Mouse (Mus musculus) heart, adult 2 months (tissue): ENCODE data around the gene Pramel6. TPM values are rescaled to one million over a fixed set of nuclear protein-coding genes. Genes with fewer than 3 reads are reported as not detected.
A peak's percentile ranks its signal among the peaks of the same experiment; 100 is the strongest.
"Not testable (repeated sequence)": the region's sequence is repeated elsewhere in the genome, so short reads cannot be mapped to it uniquely, and the experiment has no call there.

Source experiments
- DNase-seq, 2 experiments: peaks; one replicate each; pipeline ENCODE4 v3.0.0; 2021
- H3K27ac ChIP-seq: fragments of 200-600 bp; 2 replicates; pipeline ENCODE4 v1.8.1; 2022
- H3K27me3 ChIP-seq: fragments of 200-500 bp; 2 replicates; pipeline ENCODE4 v1.6.1; 2012; ENCODE audit warnings: mild to moderate bottlenecking, low read length, inconsistent platforms, mixed read lengths; ENCODE audit not compliant: control insufficient read depth, insufficient read depth
- H3K36me3 ChIP-seq: fragments of 200-500 bp; 2 replicates; pipeline ENCODE4 v1.6.1; 2012; ENCODE audit warnings: low read length, inconsistent platforms; ENCODE audit not compliant: control insufficient read depth, insufficient read depth
- H3K4me1 ChIP-seq: fragments of 200-500 bp; 2 replicates; pipeline ENCODE4 v1.6.1; 2011; ENCODE audit warnings: low read length; ENCODE audit not compliant: control insufficient read depth, insufficient read depth
- H3K4me3 ChIP-seq: fragments of 200-600 bp; 2 replicates; pipeline ENCODE4 v1.8.1; 2022
- H3K79me2 ChIP-seq: fragments of 200-500 bp; replicated peaks from 2 replicates; pipeline ENCODE4 v1.6.1; 2012; ENCODE audit warnings: mild to moderate bottlenecking, inconsistent platforms, low read length, moderate library complexity, mixed read lengths; ENCODE audit not compliant: control insufficient read depth, insufficient read depth
- H3K9ac ChIP-seq: fragments of 200-500 bp; 2 replicates; pipeline ENCODE4 v1.6.1; 2012; ENCODE audit warnings: low read depth, mild to moderate bottlenecking, control low read depth, inconsistent platforms, low read length, mixed read lengths
- CTCF ChIP-seq: fragments of 200-600 bp; IDR thresholded peaks from 2 replicates; pipeline ENCODE4 v1.8.1; 2022; ENCODE audit warnings: antibody characterized with exemption, mild to moderate bottlenecking, moderate library complexity
- EP300 ChIP-seq: fragments of 200-500 bp; IDR thresholded peaks from 2 replicates; pipeline ENCODE4 v1.6.1; 2011; ENCODE audit warnings: low read depth, low read length, control low read depth; ENCODE audit not compliant: insufficient read depth
- POLR2A ChIP-seq: fragments of 200-500 bp; IDR thresholded peaks from 2 replicates; pipeline ENCODE4 v1.6.1; 2011; ENCODE audit warnings: mild to moderate bottlenecking, low read depth, low read length, control low read depth; ENCODE audit not compliant: insufficient read depth
- WGBS: fragments of 180-500 bp; shearing (Covaris S2); methylation state at CpG from one replicate; pipeline ENCODE4 v1.1.7; 2018; 5-methylcytosine and 5-hydroxymethylcytosine counted together
- intact Hi-C: fragments of 180-260 bp; cut with DNase I; formaldehyde crosslinking; loops from one replicate; pipeline ENCODE4 v1.15.1; 2025
- long read RNA-seq: library from polyadenylated mRNA; stranded (forward); transcript quantifications from one replicate; pipeline ENCODE4 v2.0.0, GENCODE M21; 2021
- polyA plus RNA-seq: library from polyadenylated mRNA; depleted of rRNA; stranded (reverse); fragments of >200 nt; gene quantifications from 2 replicates; pipeline ENCODE4 v1.2.3, GENCODE M21; 2012; rRNA removed
- total RNA-seq, 2 experiments: library from RNA; stranded (reverse); gene quantifications; 2 replicates each; pipeline ENCODE4 v1.2.3; 2021

The Pramel6 gene
- not detected for total RNA-seq
- not detected in 2 replicates for polyA plus RNA-seq
- long read RNA-seq, result 0 reads

DNA sequence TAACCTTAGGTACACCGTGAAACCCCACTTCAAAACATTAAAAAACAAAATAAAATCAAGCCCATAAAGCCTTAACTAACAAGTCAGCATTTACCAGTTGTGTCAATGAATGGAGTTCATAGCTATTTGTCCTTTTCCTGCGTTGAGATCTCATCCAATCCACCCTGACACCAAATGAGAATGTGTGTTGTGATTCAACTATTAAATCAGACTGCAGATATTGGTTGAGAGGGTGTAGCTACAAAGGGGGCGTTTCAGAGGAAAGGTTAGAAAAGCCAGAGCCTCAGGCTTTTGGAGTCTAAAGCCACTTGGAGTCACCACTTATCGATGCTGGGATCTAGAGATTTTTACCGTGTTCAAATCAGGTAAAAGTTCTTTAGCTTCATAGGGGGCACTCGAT, at the start of gene Pramel6:
Gene Pramel6 (plus strand): TSS at position 301 of the 400 bp plus-strand sequence.
- intact Hi-C loops, result no loop called here
- no peaks in the 10 kb centered on the region for H3K4me1 ChIP-seq
- WGBS, result 73% methylated on average over 6 of the region's 6 CpGs
- no peak within 1 kb of the TSS for H3K4me3 ChIP-seq
- H3K27ac ChIP-seq, result no peak within 1 kb of the TSS
- no peak within 1 kb of the TSS for H3K9ac ChIP-seq
- no peaks in the 10 kb centered on the region for H3K27me3 ChIP-seq
- no peaks in the 10 kb centered on the region for H3K36me3 ChIP-seq
- DNase-seq, result no peak
- TF ChIP-seq POLR2A (no peak), CTCF (no peak), EP300 (no peak)
- H3K79me2 ChIP-seq, result no peaks in the 10 kb centered on the region

DNA sequence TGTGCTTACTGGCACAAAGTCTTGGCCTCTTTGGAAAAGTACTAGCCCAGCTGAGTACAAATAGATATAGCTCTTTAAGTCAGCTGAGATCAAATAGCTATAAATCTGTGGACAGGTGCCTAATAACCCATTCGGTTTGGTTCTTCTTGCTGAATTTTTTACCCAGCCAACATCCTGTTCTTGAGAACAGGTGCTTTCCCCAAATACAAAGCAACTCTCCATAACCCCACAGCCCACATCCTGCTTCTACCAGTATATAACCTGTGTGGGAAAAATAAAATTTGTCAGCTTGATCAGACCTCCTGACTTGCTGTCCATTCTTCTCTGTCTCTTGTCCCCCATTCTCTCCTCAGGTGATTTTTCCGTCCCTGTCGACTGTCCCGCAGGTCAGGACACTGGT, 44.6 kb upstream of the Pramel6 start:
- TF ChIP-seq POLR2A (no peak), CTCF (no peak), EP300 (no peak)
- H3K27ac ChIP-seq, result no peak overlapping the region
- 88% methylated on average over 4 of the region's 4 CpGs for WGBS
- no peaks in the 10 kb centered on the region for H3K27me3 ChIP-seq
- H3K79me2 ChIP-seq, result no peaks in the 10 kb centered on the region
- H3K4me1 ChIP-seq, result no peaks in the 10 kb centered on the region
- H3K36me3 ChIP-seq, result no peaks in the 10 kb centered on the region
- DNase-seq, result no peak
- no peak overlapping the region for H3K4me3 ChIP-seq
- no peak overlapping the region for H3K9ac ChIP-seq
- intact Hi-C loops, result no loop called here

DNA sequence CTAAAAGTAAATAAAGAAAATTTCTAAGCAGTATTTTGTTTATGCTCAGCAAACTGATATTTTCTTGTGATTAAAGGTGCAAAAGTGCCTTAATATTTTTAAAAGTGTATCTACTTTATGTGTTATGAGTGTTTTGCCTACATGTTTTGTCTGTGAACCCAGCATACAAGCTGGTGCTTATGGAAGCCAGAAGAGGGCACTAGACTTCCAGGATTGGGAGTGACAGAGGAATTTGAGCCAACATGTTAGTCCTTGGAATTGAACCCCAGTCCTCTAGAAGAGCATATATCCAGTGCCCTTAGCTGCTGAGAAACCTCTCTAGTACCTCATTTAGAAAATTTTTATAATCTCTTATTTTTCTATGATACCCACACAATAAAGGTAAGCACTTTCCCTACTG, 26.2 kb upstream of the Pramel6 start:
- Histone ChIP-seq H3K4me3 (no peak overlapping the region), H3K36me3 (no peaks in the 10 kb centered on the region), H3K27ac (no peak overlapping the region), H3K9ac (no peak overlapping the region), H3K4me1 (no peaks in the 10 kb centered on the region), H3K27me3 (no peaks in the 10 kb centered on the region), H3K79me2 (no peaks in the 10 kb centered on the region)
- intact Hi-C loops, result no loop called here
- TF ChIP-seq CTCF (peak; percentile 38), EP300 (no peak), POLR2A (no peak)
- no peak for DNase-seq

DNA sequence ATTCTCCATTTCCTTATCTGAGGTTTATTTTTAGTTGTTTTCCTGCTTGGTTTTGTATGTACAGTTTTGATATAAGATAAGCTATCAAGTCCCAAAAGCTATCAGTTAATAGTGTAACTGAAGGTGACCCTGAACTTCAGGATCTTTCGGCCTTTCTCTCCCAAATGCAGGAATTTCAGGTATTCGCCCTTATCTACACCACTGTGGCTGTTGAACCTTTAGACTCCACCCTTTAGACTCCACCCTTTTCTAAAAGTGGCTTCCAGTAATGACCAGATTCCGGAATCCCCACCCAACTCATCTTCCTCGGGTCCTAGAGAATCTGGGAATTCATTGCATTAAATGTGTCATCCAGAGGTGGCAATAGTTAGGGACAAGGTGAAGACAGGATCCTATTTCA, 25.2 kb upstream of the Pramel6 start:
- 62% methylated on average over 4 of the region's 4 CpGs for WGBS

DNA sequence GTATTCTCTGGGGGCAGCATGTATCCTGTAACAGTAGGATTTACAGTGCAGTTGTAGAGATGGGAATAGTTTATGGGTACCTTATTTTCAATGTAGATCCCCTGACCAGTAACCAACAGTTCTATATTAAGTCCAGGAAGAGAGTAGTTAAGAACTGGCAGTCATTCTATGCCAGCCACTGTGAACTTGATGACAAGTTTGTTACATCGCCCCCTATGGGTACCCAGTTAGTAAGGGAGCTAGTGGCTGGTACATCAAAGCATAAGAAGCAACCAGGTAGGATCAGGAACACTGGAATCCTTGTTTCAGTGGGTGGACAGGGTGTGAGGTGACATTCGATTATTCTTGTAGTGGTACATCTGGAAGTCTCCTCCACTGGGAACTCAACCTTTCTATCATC, 24.1 kb upstream of the Pramel6 start:
- intact Hi-C loops, result no loop called here
- DNase-seq, result no peak
- H3K4me1 ChIP-seq, result no peaks in the 10 kb centered on the region
- H3K27me3 ChIP-seq, result no peaks in the 10 kb centered on the region
- no peak for TF ChIP-seq CTCF
- no peak for TF ChIP-seq POLR2A
- no peak for TF ChIP-seq EP300
- no peaks in the 10 kb centered on the region for H3K79me2 ChIP-seq
- H3K9ac ChIP-seq, result no peak overlapping the region
- H3K4me3 ChIP-seq, result no peak overlapping the region
- WGBS, result 74% methylated on average over 2 of the region's 2 CpGs
- H3K27ac ChIP-seq, result no peak overlapping the region
- H3K36me3 ChIP-seq, result no peaks in the 10 kb centered on the region

More for the DNA sequence above, 25.2 kb upstream of the Pramel6 start:
- no peak for DNase-seq
- Histone ChIP-seq H3K79me2 (no peaks in the 10 kb centered on the region), H3K36me3 (no peaks in the 10 kb centered on the region), H3K9ac (no peak overlapping the region), H3K27me3 (no peaks in the 10 kb centered on the region), H3K4me3 (no peak overlapping the region), H3K4me1 (no peaks in the 10 kb centered on the region), H3K27ac (no peak overlapping the region)
- intact Hi-C loops, result no loop called here
- TF ChIP-seq EP300 (no peak), POLR2A (no peak), CTCF (no peak)

DNA sequence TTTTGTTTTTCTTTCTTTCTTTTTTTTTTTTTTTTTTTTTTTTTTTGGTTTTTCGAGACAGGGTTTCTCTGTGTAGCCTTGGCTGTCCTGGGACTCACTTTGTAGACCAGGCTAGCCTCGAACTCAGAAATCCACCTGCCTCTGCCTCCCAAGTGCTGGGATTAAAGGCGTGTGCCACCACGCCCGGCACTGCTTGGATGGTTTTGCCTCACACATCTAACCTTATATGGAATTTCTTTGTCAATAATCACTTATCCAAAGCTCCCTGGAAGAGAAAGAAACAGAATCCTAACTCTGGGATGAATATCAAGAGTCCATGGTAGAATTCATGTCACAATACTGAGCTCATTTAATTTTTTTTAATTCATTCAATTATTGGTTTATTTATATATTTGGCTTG, 9.4 kb upstream of the Pramel6 start, which contains the start of gene Pramel7:
Gene Pramel7 (minus strand): TSS at position 101 of the 400 bp plus-strand sequence.
- H3K36me3 ChIP-seq, H3K27ac ChIP-seq, H3K4me3 ChIP-seq, intact Hi-C loops, DNase-seq, H3K4me1 ChIP-seq, H3K27me3 ChIP-seq, H3K9ac ChIP-seq, H3K79me2 ChIP-seq: not testable (repeated sequence)
- WGBS, result 81% methylated on average over 4 of the region's 5 CpGs
